Mouse (Mus musculus): ENCODE measurements around the gene Gm27179. TPM values are rescaled to one million over a fixed set of nuclear protein-coding genes. Genes with fewer than 3 reads are reported as not detected.

Gene Gm27179
- polyA plus RNA-seq (2015; fragmentation: Nextera tagmentation; extraction: Ambion mirVana), result not detected in 2 replicates

DNA sequence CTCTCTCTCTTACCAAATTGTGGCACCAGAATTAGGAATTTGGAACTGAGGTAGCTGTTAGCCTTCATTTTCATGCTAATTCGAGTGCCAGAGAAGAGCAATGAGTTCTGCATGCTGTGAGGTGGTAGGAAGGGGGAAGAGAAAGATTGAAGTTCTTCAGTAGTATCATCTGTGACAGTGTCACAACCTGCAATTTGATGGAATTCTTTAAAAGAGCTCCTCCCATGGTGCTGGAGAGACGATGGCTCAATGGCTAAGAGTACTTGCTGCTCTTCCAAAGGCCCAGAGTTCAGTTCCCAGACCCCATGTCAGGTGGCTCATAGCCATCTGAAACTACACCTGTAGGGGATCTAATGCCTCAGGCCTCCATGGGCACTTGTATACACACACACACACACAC is at the start of gene Gm27179:
Gene Gm27179 (minus strand): TSS at position 101 of the 400 bp plus-strand sequence.

GRCm38 (mm10) chr14:69555110-69555831 is 42.9 kb upstream of the Gm27179 start, which contains the start of gene Entpd4b:
TSS of gene Entpd4b (plus strand) at chr14:69555424.

DNA sequence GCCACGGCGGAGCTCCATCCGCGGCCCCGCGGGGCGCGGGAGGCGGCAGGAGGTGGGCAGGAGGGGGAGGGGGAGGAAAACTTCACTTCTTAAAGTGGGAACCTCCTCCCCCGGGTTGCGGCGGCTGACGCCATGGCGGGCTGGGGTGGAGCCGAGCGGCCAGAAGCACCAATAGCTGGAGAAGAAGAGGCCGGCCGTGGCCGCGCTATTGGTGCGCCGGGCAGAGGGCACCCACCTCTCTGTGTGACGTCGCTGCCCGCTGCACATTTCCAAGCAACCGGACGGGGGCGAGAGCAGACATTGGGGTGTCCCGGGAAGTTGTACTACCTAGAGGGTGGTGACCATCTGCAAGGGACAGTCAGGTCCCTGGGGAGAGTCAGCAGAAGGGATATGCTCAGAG is 9.2 kb downstream of the Gm27179 start, which contains the start of gene Gm16867:
Gene Gm16867 (minus strand): TSS at position 189 of the 400 bp plus-strand sequence.

Other genes with a start within 250 kb of the Gm27179 start
- gene Synb, start 218.2 kb downstream of the Gm27179 start, polyA plus RNA-seq (2015; fragmentation: Nextera tagmentation; extraction: Ambion mirVana), result not detected in 2 replicates
- not detected in 2 replicates for gene Gm16867, start 9.2 kb downstream of the Gm27179 start, polyA plus RNA-seq (2015; fragmentation: Nextera tagmentation; extraction: Ambion mirVana)
- gene Entpd4b, start 42.9 kb upstream of the Gm27179 start, polyA plus RNA-seq (2015; fragmentation: Nextera tagmentation; extraction: Ambion mirVana), result 15.0 and 29.4 TPM in 2 replicates